Mouse (Mus musculus) large intestine, adult 2 months (tissue): ENCODE data around the gene Plpp6. TPM values are rescaled to one million over a fixed set of nuclear protein-coding genes. Genes with fewer than 3 reads are reported as not detected.

Experiments used
- polyA plus RNA-seq: library from polyadenylated mRNA; depleted of rRNA; stranded (reverse); fragments of >200 nt; gene quantifications from 2 replicates; pipeline ENCODE4 v1.2.3, GENCODE M21; 2012; rRNA removed

The Plpp6 gene
- polyA plus RNA-seq, 1 experiment: 13.8 TPM

Other genes with a start within 250 kb of the Plpp6 start
- 41.5 and 42.0 TPM in 2 replicates for gene Slc1a1, start 128.9 kb upstream of the Plpp6 start, polyA plus RNA-seq
- 0.27 and 0.84 TPM in 2 replicates for gene 4430402I18Rik, start 3.8 kb downstream of the Plpp6 start, polyA plus RNA-seq
- 5.3 and 7.6 TPM in 2 replicates for gene Cdc37l1, start 26.4 kb downstream of the Plpp6 start, polyA plus RNA-seq
- gene Ak3, start 84.0 kb downstream of the Plpp6 start, polyA plus RNA-seq: 65.6 and 102 TPM in 2 replicates
- gene Rcl1, start 137.4 kb downstream of the Plpp6 start, polyA plus RNA-seq: 16.4 and 17.5 TPM in 2 replicates